Mouse (Mus musculus) midbrain, embryonic 11.5 days (tissue): Measurements from ENCODE around the gene Htt. TPM values are rescaled to one million over a fixed set of nuclear protein-coding genes. Genes with fewer than 3 reads are reported as not detected.

Source experiments
- ATAC-seq: fragments of 200-750 bp; cut with Nextera tagmentation; 2 replicates; pipeline ENCODE4 v1.8.0; 2017; ENCODE audit warnings: moderate TSS enrichment, moderate library complexity; ENCODE audit not compliant: low FRiP score
- DNase-seq: peaks from one replicate; pipeline ENCODE4 v3.0.0; 2015; ENCODE audit warnings: low spot score; ENCODE audit errors: missing footprints
- H3K27ac ChIP-seq: fragments of 300-500 bp; sonication (generic); 2 replicates; pipeline ENCODE4 v1.5.1; 2014; ENCODE audit warnings: low read depth, low read length
- H3K27me3 ChIP-seq: fragments of 300-500 bp; sonication (generic); 2 replicates; pipeline ENCODE4 v1.6.1; 2014; ENCODE audit warnings: mild to moderate bottlenecking, low read length, moderate library complexity, mixed read lengths; ENCODE audit not compliant: control insufficient read depth, insufficient read depth
- H3K36me3 ChIP-seq: fragments of 300-500 bp; sonication (generic); 2 replicates; pipeline ENCODE4 v1.6.1; 2014; ENCODE audit warnings: mild to moderate bottlenecking, low read length, moderate library complexity, mixed read lengths; ENCODE audit not compliant: control insufficient read depth, insufficient read depth
- H3K4me1 ChIP-seq: fragments of 300-500 bp; sonication (generic); 2 replicates; pipeline ENCODE4 v1.6.1; 2014; ENCODE audit warnings: low read length; ENCODE audit not compliant: control insufficient read depth, insufficient read depth
- H3K4me2 ChIP-seq: fragments of 300-500 bp; sonication (generic); 2 replicates; pipeline ENCODE4 v1.6.1; 2014; ENCODE audit warnings: mild to moderate bottlenecking, moderate library complexity
- H3K4me3 ChIP-seq: fragments of 300-500 bp; sonication (generic); 2 replicates; pipeline ENCODE4 v1.5.1; 2014; ENCODE audit warnings: low read depth, low read length
- H3K9ac ChIP-seq: fragments of 300-500 bp; sonication (generic); 2 replicates; pipeline ENCODE4 v1.6.1; 2014; ENCODE audit warnings: low read length
- H3K9me3 ChIP-seq: fragments of 300-500 bp; sonication (generic); 2 replicates; pipeline ENCODE4 v1.6.1; 2016; ENCODE audit warnings: low read length; ENCODE audit not compliant: control insufficient read depth
- WGBS: fragments of 180-500 bp; shearing (Covaris S2); extraction: QIAGEN DNeasy Blood & Tissue Kit; methylation state at CpG from one replicate; pipeline ENCODE4 v1.1.7; 2014; 5-methylcytosine and 5-hydroxymethylcytosine counted together
- polyA plus RNA-seq: library from polyadenylated mRNA; unstranded; fragments of >200 nt; fragmentation: Nextera tagmentation; extraction: Ambion mirVana; gene quantifications from 2 replicates; pipeline ENCODE4 v1.2.1, GENCODE M21; 2014

The Htt gene
- polyA plus RNA-seq, 1 experiment from 2014 or later: 13.4 TPM

- Histone ChIP-seq H3K9ac (no peak overlapping the region), H3K4me3 (no peak overlapping the region), H3K27ac (no peak overlapping the region), H3K36me3 (peaks cover 34% of the 10 kb centered on the region), H3K4me2 (no peak overlapping the region), H3K4me1 (no peaks in the 10 kb centered on the region), H3K27me3 (no peaks in the 10 kb centered on the region), H3K9me3 (no peaks in the 10 kb centered on the region)
- ATAC-seq (no peak), DNase-seq (no peak)
These were observed 142.9 kb downstream of the Htt start for GRCm38 (mm10) chr5:34904412-34904811.

DNA sequence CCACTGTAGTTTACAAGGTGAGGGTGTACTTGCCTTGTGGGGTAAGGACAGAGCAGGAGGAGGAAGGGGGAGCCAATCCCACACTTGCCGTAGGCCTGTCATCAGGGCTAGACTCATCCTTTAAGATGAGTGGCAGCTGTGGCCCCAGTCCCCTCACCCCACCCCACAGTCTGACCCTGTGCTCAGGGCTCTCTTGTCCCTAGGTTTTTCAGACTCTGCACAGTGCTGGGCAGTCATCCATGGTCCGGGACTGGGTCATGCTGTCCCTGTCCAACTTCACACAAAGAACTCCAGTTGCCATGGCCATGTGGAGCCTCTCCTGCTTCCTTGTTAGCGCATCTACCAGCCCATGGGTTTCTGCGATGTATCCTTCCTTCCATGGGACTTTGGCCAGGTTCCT lies 145.7 kb downstream of the Htt start:
- DNase-seq (no peak), ATAC-seq (no peak)
- Histone ChIP-seq H3K27me3 (no peaks in the 10 kb centered on the region), H3K4me1 (no peaks in the 10 kb centered on the region), H3K9ac (no peak overlapping the region), H3K27ac (no peak overlapping the region), H3K4me2 (no peak overlapping the region), H3K36me3 (peaks cover 29% of the 10 kb centered on the region), H3K4me3 (no peak overlapping the region), H3K9me3 (no peaks in the 10 kb centered on the region)
- WGBS: 91% methylated on average over 4 of the region's 4 CpGs

DNA sequence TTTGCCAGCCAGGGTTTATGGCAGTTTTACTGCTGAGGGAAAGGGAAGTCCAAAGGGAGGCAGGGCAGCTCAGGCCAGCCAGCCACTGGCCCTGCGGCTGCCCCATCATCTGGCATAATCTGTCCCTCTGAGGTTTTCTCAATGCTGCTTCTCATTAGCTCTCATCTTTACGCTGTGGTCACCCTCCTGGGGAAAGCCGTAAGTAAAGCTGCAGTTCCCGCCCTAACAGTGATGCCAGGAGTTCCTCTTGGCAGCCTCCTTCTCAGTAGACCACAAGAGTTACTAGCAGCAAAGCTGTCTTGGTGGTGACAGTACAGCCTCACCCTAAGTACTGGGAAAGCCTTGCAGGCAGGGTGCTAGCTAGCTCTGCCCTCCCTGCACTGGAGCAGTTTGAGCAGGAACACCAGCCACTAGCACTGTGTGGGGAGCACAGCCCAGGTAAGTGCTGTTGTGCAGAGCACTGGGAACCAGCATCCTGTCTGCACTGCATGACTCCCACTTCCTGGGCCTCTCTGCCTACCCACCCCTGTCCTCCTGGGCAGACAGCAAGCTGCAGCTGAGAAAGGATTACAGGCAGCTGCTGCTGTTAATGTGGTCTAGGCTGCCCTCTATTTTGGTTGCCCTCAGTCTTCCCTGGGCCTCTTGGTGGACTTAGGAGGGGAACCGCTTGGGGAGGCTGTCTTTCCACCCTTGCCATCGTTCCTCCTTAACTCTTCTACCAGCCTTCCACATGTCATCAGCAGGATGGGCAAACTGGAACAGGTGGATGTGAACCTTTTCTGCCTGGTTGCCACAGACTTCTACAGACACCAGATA lies 146.6 kb downstream of the Htt start, which contains the start of gene Msantd1:
Gene Msantd1 (plus strand): TSS at position 103 of the 816 bp plus-strand sequence.
- 83% methylated on average over 6 of the region's 6 CpGs for WGBS
- H3K27ac ChIP-seq: no peak within 1 kb of the TSS
- no peak for ATAC-seq

GRCm38 (mm10) chr5:34908726-34909633 lies 147.4 kb downstream of the Htt start:
- ATAC-seq (no peak), DNase-seq (no peak)
- H3K4me1 ChIP-seq: no peaks in the 10 kb centered on the region
- no peak overlapping the region for H3K4me2 ChIP-seq
- H3K9ac ChIP-seq: no peak overlapping the region
- peaks cover 25% of the 10 kb centered on the region for H3K36me3 ChIP-seq
- WGBS: 81% methylated on average over 9 of the region's 9 CpGs
- H3K4me3 ChIP-seq: no peak overlapping the region
- H3K27me3 ChIP-seq: no peaks in the 10 kb centered on the region
- H3K9me3 ChIP-seq: no peaks in the 10 kb centered on the region
- no peak overlapping the region for H3K27ac ChIP-seq

More for the DNA sequence above, 146.6 kb downstream of the Htt start, which contains the start of gene Msantd1:
- Histone ChIP-seq H3K4me2 (no peak within 1 kb of the TSS), H3K4me1 (no peaks in the 10 kb centered on the region), H3K27me3 (no peaks in the 10 kb centered on the region), H3K36me3 (peaks cover 26% of the 10 kb centered on the region), H3K9me3 (no peaks in the 10 kb centered on the region), H3K9ac (no peak within 1 kb of the TSS), H3K4me3 (no peak within 1 kb of the TSS)
- DNase-seq: no peak

DNA sequence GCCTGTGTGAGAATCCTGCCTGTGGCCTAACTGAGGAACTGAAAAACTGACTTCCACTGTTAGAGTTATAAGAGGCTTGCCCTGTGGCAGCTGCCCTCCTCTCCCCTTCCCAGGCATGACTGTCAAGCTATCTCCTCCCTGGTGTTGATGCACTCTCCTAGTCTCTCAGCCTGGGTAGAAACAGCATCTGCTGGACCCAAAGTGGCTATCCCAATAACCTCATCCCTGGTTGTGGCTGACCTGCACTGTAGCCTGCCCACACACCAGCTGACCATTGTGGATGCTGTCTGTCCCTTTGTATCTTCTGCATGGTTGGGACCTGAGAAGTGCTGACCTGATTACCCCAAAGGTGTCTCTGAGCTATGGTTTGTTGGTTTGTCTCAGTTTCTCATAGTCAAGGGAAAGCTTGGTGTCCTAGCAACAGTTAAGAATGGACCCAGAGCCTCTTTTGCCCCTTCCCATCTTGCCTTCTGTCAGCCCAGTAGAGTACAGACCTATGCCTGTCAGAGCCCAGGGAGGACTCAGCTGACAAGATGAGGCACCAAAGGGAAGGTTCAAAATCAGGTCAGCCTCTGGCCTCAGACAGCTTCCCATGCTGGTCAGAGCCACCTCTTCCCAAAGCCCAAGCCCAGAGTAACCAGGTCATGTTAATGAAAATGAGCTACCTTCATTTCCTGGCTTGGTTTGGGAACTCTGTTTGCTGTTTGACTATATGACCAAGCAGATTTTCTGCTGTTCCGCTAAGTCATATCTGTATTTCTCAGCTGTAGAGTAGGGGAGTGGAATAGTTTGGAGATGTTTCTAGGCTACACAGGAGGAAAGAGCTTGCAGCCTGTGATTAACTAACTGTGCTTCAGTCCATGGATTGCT lies 148.3 kb downstream of the Htt start:
- Histone ChIP-seq H3K4me2 (no peak overlapping the region), H3K27ac (no peak overlapping the region), H3K9ac (no peak overlapping the region), H3K27me3 (no peaks in the 10 kb centered on the region), H3K9me3 (no peaks in the 10 kb centered on the region), H3K36me3 (peaks cover 18% of the 10 kb centered on the region), H3K4me3 (no peak overlapping the region), H3K4me1 (no peaks in the 10 kb centered on the region)
- DNase-seq (no peak), ATAC-seq (no peak)
- WGBS: 100% methylated on average over 1 of the region's 1 CpGs

GRCm38 (mm10) chr5:34910504-34910815 lies 148.9 kb downstream of the Htt start:
- WGBS: 85% methylated on average over 4 of the region's 4 CpGs
- Histone ChIP-seq H3K9ac (no peak overlapping the region), H3K27ac (no peak overlapping the region), H3K27me3 (no peaks in the 10 kb centered on the region), H3K9me3 (no peaks in the 10 kb centered on the region), H3K4me1 (no peaks in the 10 kb centered on the region), H3K4me3 (no peak overlapping the region), H3K36me3 (peaks cover 13% of the 10 kb centered on the region), H3K4me2 (no peak overlapping the region)
- no peak for DNase-seq
- no peak for ATAC-seq

DNA sequence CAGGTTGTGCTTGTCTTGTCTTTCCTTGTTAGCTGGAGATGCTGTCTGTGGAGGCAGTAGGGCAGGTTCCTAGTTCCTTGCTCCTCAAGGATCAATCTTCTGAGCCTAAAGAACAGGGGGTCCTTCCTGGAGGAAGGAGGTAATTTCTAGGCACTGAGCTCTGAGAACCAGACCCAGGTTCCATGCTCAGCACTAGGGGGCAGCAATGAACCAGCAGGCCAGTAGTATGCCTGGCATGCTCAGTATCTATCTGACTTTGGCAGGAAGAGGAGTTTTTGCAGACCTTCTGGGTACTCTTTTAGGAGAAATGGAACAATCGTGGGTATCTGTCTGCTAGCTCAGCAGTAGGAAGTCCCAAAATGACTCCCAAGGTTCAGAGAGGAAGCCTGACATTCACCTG lies 154.3 kb downstream of the Htt start:
- Histone ChIP-seq H3K27ac (no peak overlapping the region), H3K4me3 (no peak overlapping the region), H3K9me3 (no peaks in the 10 kb centered on the region), H3K4me2 (no peak overlapping the region), H3K9ac (no peak overlapping the region), H3K4me1 (peaks cover 4% of the 10 kb centered on the region), H3K36me3 (no peaks in the 10 kb centered on the region), H3K27me3 (no peaks in the 10 kb centered on the region)
- DNase-seq (peak; percentile 90), ATAC-seq (peak; percentile 62; the same call in 1 of the 2 replicates)
- 25% methylated on average over 1 of the region's 1 CpGs for WGBS

- Histone ChIP-seq H3K4me3 (no peak overlapping the region), H3K4me1 (peaks cover 4% of the 10 kb centered on the region), H3K36me3 (no peaks in the 10 kb centered on the region), H3K4me2 (no peak overlapping the region), H3K27ac (no peak overlapping the region), H3K9ac (no peak overlapping the region), H3K27me3 (no peaks in the 10 kb centered on the region), H3K9me3 (no peaks in the 10 kb centered on the region)
- DNase-seq (no peak), ATAC-seq (no peak)
- 72% methylated on average over 10 of the region's 10 CpGs for WGBS
These were observed 155.7 kb downstream of the Htt start for GRCm38 (mm10) chr5:34917234-34917655.
